Mouse (Mus musculus): ENCODE measurements around the gene Gm21985. TPM values are rescaled to one million over a fixed set of nuclear protein-coding genes. Genes with fewer than 3 reads are reported as not detected.

Gene Gm21985
- total RNA-seq, 2 experiments from 2014 or later, result 2.0 to 3.8 TPM

Other genes starting within 250 kb of the Gm21985 start
- not detected for gene Olfr1311, start 241.9 kb upstream of the Gm21985 start, total RNA-seq (2021)
- gene Olfr1312, start 216.1 kb upstream of the Gm21985 start, total RNA-seq (2021), result not detected
- not detected for gene Olfr1313, start 188.5 kb upstream of the Gm21985 start, total RNA-seq (2021)
- gene Olfr1314, start 169.5 kb upstream of the Gm21985 start, total RNA-seq (2021), result not detected
- gene Olfr1315-ps1, start 150.9 kb upstream of the Gm21985 start, total RNA-seq (2021), result not detected
- gene Olfr1316, start 131.3 kb upstream of the Gm21985 start, total RNA-seq (2021), result not detected
- not detected for gene Olfr1317, start 126.0 kb upstream of the Gm21985 start, total RNA-seq (2021)
- gene Olfr1318, start 112.1 kb upstream of the Gm21985 start, total RNA-seq (2021), result not detected
- gene Lpcat4, start 26.8 kb upstream of the Gm21985 start, total RNA-seq (2021), result 10 to 100 TPM; 75.4 to 81.1 TPM
- not detected for gene Nutm1, start 7.0 kb upstream of the Gm21985 start, total RNA-seq (2021)
- 10 to 100 TPM; 52.4 TPM for gene Nop10, start 4.4 kb upstream of the Gm21985 start, total RNA-seq (2021)
- 100 to 1,000 TPM; 102 to 105 TPM for gene Slc12a6, start 489 bp upstream of the Gm21985 start, total RNA-seq (2021)
- 100 to 1,000 TPM; 125 to 126 TPM for gene Emc4, start 101.7 kb downstream of the Gm21985 start, total RNA-seq (2021)
- 10 to 100 TPM; 10.1 to 10.4 TPM for gene Katnbl1, start 112.9 kb downstream of the Gm21985 start, total RNA-seq (2021)
- gene Emc7, start 188.7 kb downstream of the Gm21985 start, total RNA-seq (2021), result 10 to 100 TPM; 44.6 to 45.9 TPM
- 1 to 10 TPM; 6.8 to 7.5 TPM for gene Chrm5, start 214.5 kb downstream of the Gm21985 start, total RNA-seq (2021)
- gene Aven, start 226.7 kb downstream of the Gm21985 start, total RNA-seq (2021), result 10 to 100 TPM in 1 of 2 experiments, 1 to 10 TPM in 1; 7.5 to 11.2 TPM

Measured in layer of hippocampus, adult 18-20 months (tissue).